Mouse (Mus musculus): ENCODE measurements around the gene Vrtn. TPM values are rescaled to one million over a fixed set of nuclear protein-coding genes. Genes with fewer than 3 reads are reported as not detected.

Gene Vrtn
- polyA plus RNA-seq (2015; fragmentation: Nextera tagmentation; extraction: Ambion mirVana): not detected in 2 replicates

GRCm38 (mm10) chr12:84640654-84641053, at the start of gene Vrtn:
TSS of gene Vrtn (plus strand) at chr12:84641019.
- ATAC-seq (replicated peaks): no peak
- H3K27me3 ChIP-seq: peaks cover 36% of the 10 kb centered on the region

GRCm38 (mm10) chr12:84598324-84598723, 42.5 kb upstream of the Vrtn start:
- no peak overlapping the region for H3K27ac ChIP-seq (replicated peaks)
- ATAC-seq (replicated peaks): no peak
- 23% methylated on average over 8 of the region's 8 CpGs for WGBS

More at GRCm38 (mm10) chr12:84640654-84641053, at the start of gene Vrtn:
- Histone ChIP-seq H3K9ac (replicated peaks) (no peak within 1 kb of the TSS), H3K4me1 (0 out of 2 replicates have a peak, but pooled peaks cover 2% of the 10 kb centered on the region), H3K9me3 (no peaks in the 10 kb centered on the region), H3K36me3 (no peaks in the 10 kb centered on the region), H3K4me3 (no peak within 1 kb of the TSS), H3K4me2 (replicated peaks) (no peak within 1 kb of the TSS), H3K27ac (replicated peaks) (no peak within 1 kb of the TSS)
- 10% methylated on average over 9 of the region's 9 CpGs for WGBS

GRCm38 (mm10) chr12:84604001-84604400, 36.8 kb upstream of the Vrtn start:
- WGBS: 93% methylated on average over 6 of the region's 7 CpGs

More at GRCm38 (mm10) chr12:84598324-84598723, 42.5 kb upstream of the Vrtn start:
- Histone ChIP-seq H3K4me3 (no peak overlapping the region), H3K36me3 (peaks cover 4% of the 10 kb centered on the region; the same call in 1 of the 2 replicates), H3K4me2 (replicated peaks) (no peak overlapping the region), H3K4me1 (no peaks in the 10 kb centered on the region), H3K9ac (replicated peaks) (no peak overlapping the region), H3K27me3 (no peaks in the 10 kb centered on the region), H3K9me3 (no peaks in the 10 kb centered on the region)

GRCm38 (mm10) chr12:84605860-84606259, 35.0 kb upstream of the Vrtn start:
- no peaks in the 10 kb centered on the region for H3K4me1 ChIP-seq
- H3K27me3 ChIP-seq: no peaks in the 10 kb centered on the region
- no peak overlapping the region for H3K27ac ChIP-seq (replicated peaks)
- no peak overlapping the region for H3K4me2 ChIP-seq (replicated peaks)
- no peak for ATAC-seq (replicated peaks)
- H3K9me3 ChIP-seq: no peaks in the 10 kb centered on the region
- WGBS: 77% methylated on average over 7 of the region's 7 CpGs
- H3K9ac ChIP-seq (replicated peaks): no peak overlapping the region
- no peak overlapping the region for H3K4me3 ChIP-seq
- peaks cover 4% of the 10 kb centered on the region; the same call in 1 of the 2 replicates for H3K36me3 ChIP-seq

More at GRCm38 (mm10) chr12:84604001-84604400, 36.8 kb upstream of the Vrtn start:
- Histone ChIP-seq H3K9me3 (no peaks in the 10 kb centered on the region), H3K27ac (replicated peaks) (no peak overlapping the region), H3K36me3 (peaks cover 4% of the 10 kb centered on the region; the same call in 1 of the 2 replicates), H3K4me2 (replicated peaks) (no peak overlapping the region), H3K27me3 (no peaks in the 10 kb centered on the region), H3K4me3 (no peak overlapping the region), H3K4me1 (no peaks in the 10 kb centered on the region), H3K9ac (replicated peaks) (no peak overlapping the region)
- no peak for ATAC-seq (replicated peaks)

GRCm38 (mm10) chr12:84611718-84612117, 29.1 kb upstream of the Vrtn start:
- H3K36me3 ChIP-seq: no peaks in the 10 kb centered on the region
- H3K4me2 ChIP-seq (replicated peaks): no peak overlapping the region
- no peak for ATAC-seq (replicated peaks)
- no peak overlapping the region for H3K4me3 ChIP-seq
- H3K27ac ChIP-seq (replicated peaks): no peak overlapping the region
- H3K9ac ChIP-seq (replicated peaks): no peak overlapping the region
- H3K4me1 ChIP-seq: peaks cover 3% of the 10 kb centered on the region
- no peaks in the 10 kb centered on the region for H3K27me3 ChIP-seq
- no peaks in the 10 kb centered on the region for H3K9me3 ChIP-seq
- 90% methylated on average over 10 of the region's 10 CpGs for WGBS

- 74% methylated on average over 8 of the region's 8 CpGs for WGBS
- no peak for ATAC-seq (replicated peaks)
These were observed 28.3 kb upstream of the Vrtn start for GRCm38 (mm10) chr12:84612518-84612917.

GRCm38 (mm10) chr12:84614001-84614400, 26.8 kb upstream of the Vrtn start:
- Histone ChIP-seq H3K9me3 (no peaks in the 10 kb centered on the region), H3K4me2 (replicated peaks) (no peak overlapping the region), H3K4me1 (peaks cover 9% of the 10 kb centered on the region), H3K36me3 (no peaks in the 10 kb centered on the region), H3K9ac (replicated peaks) (no peak overlapping the region), H3K27ac (replicated peaks) (no peak overlapping the region), H3K4me3 (no peak overlapping the region), H3K27me3 (no peaks in the 10 kb centered on the region)
- 84% methylated on average over 11 of the region's 11 CpGs for WGBS
- no peak for ATAC-seq (replicated peaks)

More at GRCm38 (mm10) chr12:84612518-84612917, 28.3 kb upstream of the Vrtn start:
- Histone ChIP-seq H3K27ac (replicated peaks) (no peak overlapping the region), H3K4me2 (replicated peaks) (no peak overlapping the region), H3K4me1 (peaks cover 5% of the 10 kb centered on the region), H3K36me3 (no peaks in the 10 kb centered on the region), H3K9ac (replicated peaks) (no peak overlapping the region), H3K4me3 (no peak overlapping the region), H3K27me3 (no peaks in the 10 kb centered on the region), H3K9me3 (no peaks in the 10 kb centered on the region)

GRCm38 (mm10) chr12:84614524-84614923, 26.3 kb upstream of the Vrtn start:
- no peak overlapping the region for H3K4me2 ChIP-seq (replicated peaks)
- no peak for ATAC-seq (replicated peaks)
- WGBS: 71% methylated on average over 7 of the region's 7 CpGs

GRCm38 (mm10) chr12:84616977-84617630, 23.7 kb upstream of the Vrtn start, which contains the start of gene Abcd4:
TSS of gene Abcd4 (minus strand) at chr12:84617413.
- under 1% methylated on average over 34 of the region's 34 CpGs for WGBS

More at GRCm38 (mm10) chr12:84614524-84614923, 26.3 kb upstream of the Vrtn start:
- Histone ChIP-seq H3K36me3 (no peaks in the 10 kb centered on the region), H3K4me3 (no peak overlapping the region), H3K9ac (replicated peaks) (no peak overlapping the region), H3K27ac (replicated peaks) (no peak overlapping the region), H3K4me1 (peaks cover 9% of the 10 kb centered on the region), H3K27me3 (no peaks in the 10 kb centered on the region), H3K9me3 (no peaks in the 10 kb centered on the region)

GRCm38 (mm10) chr12:84617663-84618062, 23.2 kb upstream of the Vrtn start:
- Histone ChIP-seq H3K9ac (replicated peaks) (peak overlapping the region; percentile 83), H3K4me2 (replicated peaks) (peak overlapping the region; percentile 72), H3K9me3 (no peaks in the 10 kb centered on the region), H3K27me3 (no peaks in the 10 kb centered on the region), H3K27ac (replicated peaks) (no peak overlapping the region), H3K36me3 (no peaks in the 10 kb centered on the region), H3K4me1 (peaks cover 9% of the 10 kb centered on the region), H3K4me3 (peak overlapping the region; percentile 80)
- 5% methylated on average over 10 of the region's 10 CpGs for WGBS
- peak; percentile 60 for ATAC-seq (replicated peaks)

More at GRCm38 (mm10) chr12:84616977-84617630, 23.7 kb upstream of the Vrtn start, which contains the start of gene Abcd4:
- no peaks in the 10 kb centered on the region for H3K9me3 ChIP-seq
- H3K4me3 ChIP-seq: peak within 1 kb of the TSS; percentile 80
- H3K4me1 ChIP-seq: peaks cover 9% of the 10 kb centered on the region
- peak; percentile 98 for ATAC-seq (replicated peaks)
- peak within 1 kb of the TSS; percentile 25; the same call in 1 of the 2 replicates for H3K27ac ChIP-seq (replicated peaks)
- peak within 1 kb of the TSS; percentile 83 for H3K9ac ChIP-seq (replicated peaks)
- H3K36me3 ChIP-seq: no peaks in the 10 kb centered on the region
- H3K4me2 ChIP-seq (replicated peaks): peak within 1 kb of the TSS; percentile 72
- no peaks in the 10 kb centered on the region for H3K27me3 ChIP-seq

- Histone ChIP-seq H3K4me3 (no peak overlapping the region), H3K27ac (replicated peaks) (no peak overlapping the region), H3K9me3 (no peaks in the 10 kb centered on the region), H3K9ac (replicated peaks) (no peak overlapping the region), H3K27me3 (no peaks in the 10 kb centered on the region), H3K36me3 (no peaks in the 10 kb centered on the region), H3K4me1 (peaks cover 20% of the 10 kb centered on the region), H3K4me2 (replicated peaks) (no peak overlapping the region)
- no peak for ATAC-seq (replicated peaks)
These were observed 19.8 kb upstream of the Vrtn start for GRCm38 (mm10) chr12:84620975-84621374.

- Histone ChIP-seq H3K27me3 (no peaks in the 10 kb centered on the region), H3K27ac (replicated peaks) (0 out of 2 replicates have a peak overlapping the region, but pooled peaks have one; percentile 31), H3K36me3 (no peaks in the 10 kb centered on the region), H3K4me2 (replicated peaks) (no peak overlapping the region), H3K4me3 (no peak overlapping the region), H3K4me1 (peaks cover 10% of the 10 kb centered on the region), H3K9ac (replicated peaks) (no peak overlapping the region), H3K9me3 (no peaks in the 10 kb centered on the region)
- 20% methylated on average over 8 of the region's 8 CpGs for WGBS
- ATAC-seq (replicated peaks): no peak
These were observed 16.2 kb upstream of the Vrtn start for GRCm38 (mm10) chr12:84624601-84625000.
